Mouse (Mus musculus): ENCODE data around the gene Ptcd3.

GRCm38 (mm10) chr6:71940912-71941311, 32.4 kb upstream of the Ptcd3 start:
- no peak for TF ChIP-seq POLR2A (IDR thresholded peaks at IDR 0.05; ENCODE audit: insufficient read depth, low read depth, low read length)
- no peak for TF ChIP-seq EP300 (IDR thresholded peaks at IDR 0.05; ENCODE audit: insufficient read depth, low read depth, low read length)
- TF ChIP-seq CTCF (IDR thresholded peaks at IDR 0.05): no peak

All from heart, adult 2 months (tissue).